Mouse (Mus musculus): ENCODE results near the gene Hapln4. TPM values are rescaled to one million over a fixed set of nuclear protein-coding genes. Genes with fewer than 3 reads are reported as not detected.
"Not testable (repeated sequence)": the region's sequence is repeated elsewhere in the genome, so short reads cannot be mapped to it uniquely, and the experiment has no call there.

Hapln4 gene
- polyA plus RNA-seq (2012; rRNA removed): 0.28 and 0.36 TPM in 2 replicates

- no peaks in the 10 kb centered on the region for H3K36me3 ChIP-seq (ENCODE audit: control insufficient read depth, insufficient read depth, low read length)
- DNase-seq (ENCODE audit: low read depth in 1 of 2, low spot score in 2 of 2): no peak
- peak within 1 kb of the TSS; percentile 12; the same call in 1 of the 2 replicates for H3K4me3 ChIP-seq (ENCODE audit: extremely low read depth, insufficient read depth, insufficient read length)
- H3K27ac ChIP-seq (ENCODE audit: insufficient read depth, low read length): no peak within 1 kb of the TSS
- peaks cover 11% of the 10 kb centered on the region for H3K27me3 ChIP-seq (ENCODE audit: control insufficient read depth, insufficient read depth, low read length)
- TF ChIP-seq POLR2A (IDR thresholded peaks at IDR 0.05; ENCODE audit: low read depth, low read length): no peak
- TF ChIP-seq CTCF (IDR thresholded peaks at IDR 0.05; ENCODE audit: extremely low read depth, insufficient read depth, insufficient read length, insufficient replicate concordance): no peak
- peaks cover 5% of the 10 kb centered on the region; the same call in 1 of the 2 replicates for H3K4me1 ChIP-seq (ENCODE audit: control insufficient read depth, insufficient read depth, insufficient read length)
- WGBS: 3% methylated on average over 26 of the region's 26 CpGs
Observed at GRCm38 (mm10) chr8:70083285-70083684, at the start of gene Hapln4. TSS of gene Hapln4 (plus strand) at chr8:70083457.

- Histone ChIP-seq H3K4me1 (ENCODE audit: control insufficient read depth, insufficient read depth, insufficient read length) (peaks cover 6% of the 10 kb centered on the region; the same call in 1 of the 2 replicates), H3K4me3 (ENCODE audit: extremely low read depth, insufficient read depth, insufficient read length) (no peak overlapping the region), H3K27me3 (ENCODE audit: control insufficient read depth, insufficient read depth, low read length) (no peaks in the 10 kb centered on the region), H3K27ac (ENCODE audit: insufficient read depth, low read length) (no peak overlapping the region), H3K36me3 (ENCODE audit: control insufficient read depth, insufficient read depth, low read length) (peaks cover 2% of the 10 kb centered on the region; the same call in 1 of the 2 replicates)
- TF ChIP-seq CTCF (IDR thresholded peaks at IDR 0.05; ENCODE audit: extremely low read depth, insufficient read depth, insufficient read length, insufficient replicate concordance) (no peak), POLR2A (IDR thresholded peaks at IDR 0.05; ENCODE audit: low read depth, low read length) (no peak)
- DNase-seq (ENCODE audit: low read depth in 1 of 2, low spot score in 2 of 2): no peak
- 85% methylated on average over 1 of the region's 1 CpGs for WGBS
Observed at GRCm38 (mm10) chr8:70037994-70038393, 45.3 kb upstream of the Hapln4 start.

- TF ChIP-seq POLR2A (IDR thresholded peaks at IDR 0.05; ENCODE audit: low read depth, low read length) (no peak), CTCF (IDR thresholded peaks at IDR 0.05; ENCODE audit: extremely low read depth, insufficient read depth, insufficient read length, insufficient replicate concordance) (no peak)
- DNase-seq (ENCODE audit: low read depth in 1 of 2, low spot score in 2 of 2): peak in 1 of 2 experiments; percentile 22
- H3K27ac ChIP-seq (ENCODE audit: insufficient read depth, low read length): peak overlapping the region; percentile 60
- peaks cover 9% of the 10 kb centered on the region; the same call in 1 of the 2 replicates for H3K4me1 ChIP-seq (ENCODE audit: control insufficient read depth, insufficient read depth, insufficient read length)
- WGBS: 1% methylated on average over 46 of the region's 47 CpGs
- no peaks in the 10 kb centered on the region for H3K36me3 ChIP-seq (ENCODE audit: control insufficient read depth, insufficient read depth, low read length)
- H3K4me3 ChIP-seq (ENCODE audit: extremely low read depth, insufficient read depth, insufficient read length): peak overlapping the region; percentile 78
- H3K27me3 ChIP-seq (ENCODE audit: control insufficient read depth, insufficient read depth, low read length): no peaks in the 10 kb centered on the region
Observed at GRCm38 (mm10) chr8:70041885-70042546, 41.2 kb upstream of the Hapln4 start.

GRCm38 (mm10) chr8:70042583-70043455 lies 40.4 kb upstream of the Hapln4 start, which contains the start of the genes Mau2 and Sugp1:
TSS of gene Mau2 (minus strand) at chr8:70042734.
TSS of gene Sugp1 (plus strand) at chr8:70042813.
- WGBS: under 1% methylated on average over 65 of the region's 65 CpGs
- H3K4me3 ChIP-seq (ENCODE audit: extremely low read depth, insufficient read depth, insufficient read length): peak within 1 kb of the TSS; percentile 78
- peak; percentile 89 for TF ChIP-seq POLR2A (IDR thresholded peaks at IDR 0.05; ENCODE audit: low read depth, low read length)
- no peak for TF ChIP-seq CTCF (IDR thresholded peaks at IDR 0.05; ENCODE audit: extremely low read depth, insufficient read depth, insufficient read length, insufficient replicate concordance)
- no peaks in the 10 kb centered on the region for H3K36me3 ChIP-seq (ENCODE audit: control insufficient read depth, insufficient read depth, low read length)
- no peaks in the 10 kb centered on the region for H3K27me3 ChIP-seq (ENCODE audit: control insufficient read depth, insufficient read depth, low read length)
- H3K4me1 ChIP-seq (ENCODE audit: control insufficient read depth, insufficient read depth, insufficient read length): peaks cover 9% of the 10 kb centered on the region; the same call in 1 of the 2 replicates
- peak within 1 kb of the TSS; percentile 91 for H3K27ac ChIP-seq (ENCODE audit: insufficient read depth, low read length)
- DNase-seq (ENCODE audit: low read depth in 1 of 2, low spot score in 2 of 2): peak; percentile 96

GRCm38 (mm10) chr8:70043996-70044395 lies 39.3 kb upstream of the Hapln4 start:
- H3K4me3 ChIP-seq (ENCODE audit: extremely low read depth, insufficient read depth, insufficient read length): no peak overlapping the region
- DNase-seq (ENCODE audit: low read depth in 1 of 2, low spot score in 2 of 2): no peak

GRCm38 (mm10) chr8:70049662-70050061 lies 33.6 kb upstream of the Hapln4 start:
- Histone ChIP-seq H3K4me3 (ENCODE audit: extremely low read depth, insufficient read depth, insufficient read length) (no peak overlapping the region), H3K36me3 (ENCODE audit: control insufficient read depth, insufficient read depth, low read length) (peaks cover 20% of the 10 kb centered on the region), H3K27ac (ENCODE audit: insufficient read depth, low read length) (no peak overlapping the region), H3K27me3 (ENCODE audit: control insufficient read depth, insufficient read depth, low read length) (no peaks in the 10 kb centered on the region), H3K4me1 (ENCODE audit: control insufficient read depth, insufficient read depth, insufficient read length) (no peaks in the 10 kb centered on the region)
- TF ChIP-seq POLR2A (IDR thresholded peaks at IDR 0.05; ENCODE audit: low read depth, low read length): no peak
- no peak for TF ChIP-seq CTCF (IDR thresholded peaks at IDR 0.05; ENCODE audit: extremely low read depth, insufficient read depth, insufficient read length, insufficient replicate concordance)
- no peak for DNase-seq (ENCODE audit: low read depth in 1 of 2, low spot score in 2 of 2)

More at GRCm38 (mm10) chr8:70043996-70044395, 39.3 kb upstream of the Hapln4 start:
- TF ChIP-seq CTCF (IDR thresholded peaks at IDR 0.05; ENCODE audit: extremely low read depth, insufficient read depth, insufficient read length, insufficient replicate concordance): no peak
- no peak for TF ChIP-seq POLR2A (IDR thresholded peaks at IDR 0.05; ENCODE audit: low read depth, low read length)
- H3K4me1 ChIP-seq (ENCODE audit: control insufficient read depth, insufficient read depth, insufficient read length): peaks cover 9% of the 10 kb centered on the region; the same call in 1 of the 2 replicates
- no peaks in the 10 kb centered on the region for H3K27me3 ChIP-seq (ENCODE audit: control insufficient read depth, insufficient read depth, low read length)
- H3K27ac ChIP-seq (ENCODE audit: insufficient read depth, low read length): no peak overlapping the region
- 93% methylated on average over 5 of the region's 5 CpGs for WGBS
- H3K36me3 ChIP-seq (ENCODE audit: control insufficient read depth, insufficient read depth, low read length): no peaks in the 10 kb centered on the region

- not testable (repeated sequence) for H3K27me3 ChIP-seq (ENCODE audit: control insufficient read depth, insufficient read depth, low read length); DNase-seq (ENCODE audit: low read depth in 1 of 2, low spot score in 2 of 2); H3K4me3 ChIP-seq (ENCODE audit: extremely low read depth, insufficient read depth, insufficient read length); H3K27ac ChIP-seq (ENCODE audit: insufficient read depth, low read length); H3K4me1 ChIP-seq (ENCODE audit: control insufficient read depth, insufficient read depth, insufficient read length)
- H3K36me3 ChIP-seq (ENCODE audit: control insufficient read depth, insufficient read depth, low read length): peaks cover 25% of the 10 kb centered on the region
- 94% methylated on average over 5 of the region's 5 CpGs for WGBS
Observed at GRCm38 (mm10) chr8:70050434-70050833, 32.8 kb upstream of the Hapln4 start.
